Mouse (Mus musculus) layer of hippocampus, adult 9-11 months (tissue): ENCODE data around the gene Ddc.

Experiments used
- DNase-seq: peaks from one replicate; pipeline ENCODE4 v3.0.0; 2022

Ddc gene

GRCm38 (mm10) chr11:11897645-11898357, at the start of gene Ddc:
Gene Ddc (minus strand): TSS chr11:11898144.
- DNase-seq = no peak

DNA sequence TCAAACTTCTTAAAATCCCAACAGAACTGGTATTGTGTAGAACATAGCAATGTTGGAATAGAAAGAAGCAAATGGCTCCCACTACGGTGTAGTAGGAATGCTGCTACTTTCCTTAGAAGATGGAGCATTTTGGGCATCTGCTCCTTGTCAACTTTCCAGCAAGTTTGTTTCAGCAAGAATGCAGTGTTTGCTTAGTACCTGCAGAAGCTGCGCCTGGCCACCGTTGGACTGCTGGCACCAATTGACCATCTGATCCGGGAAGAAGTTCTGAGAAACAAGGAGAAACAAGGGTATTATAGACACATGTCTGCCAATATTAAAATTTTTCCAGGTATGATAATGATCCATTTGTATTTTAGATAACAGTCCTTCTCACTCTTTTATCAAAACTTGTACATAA, 47.8 kb upstream of the Ddc start:
- no peak for DNase-seq

DNA sequence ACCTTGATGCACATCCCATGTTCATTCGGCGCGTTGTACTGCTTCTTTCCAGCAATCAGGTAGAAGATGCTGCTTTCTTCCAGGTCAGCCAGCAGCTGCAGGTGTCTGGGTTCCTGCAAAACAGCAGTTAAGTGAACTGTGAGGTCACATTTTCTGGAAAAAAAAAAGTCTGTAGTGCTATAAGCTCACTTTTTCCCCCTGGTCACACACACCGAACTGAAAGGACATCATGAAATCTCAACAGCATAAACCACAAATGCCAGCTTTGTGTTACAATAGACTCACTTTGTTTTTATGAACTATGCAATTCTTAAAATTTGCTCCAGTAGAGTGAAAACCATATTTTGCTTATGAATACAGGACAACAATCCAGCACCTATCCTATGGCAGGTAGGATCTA, 46.9 kb upstream of the Ddc start:
- DNase-seq = no peak

- DNase-seq = no peak
These were observed 46.1 kb upstream of the Ddc start for GRCm38 (mm10) chr11:11944082-11944349.

GRCm38 (mm10) chr11:11943240-11944081, 45.5 kb upstream of the Ddc start:
- DNase-seq = no peak

- DNase-seq = no peak
These were observed 44.6 kb upstream of the Ddc start for GRCm38 (mm10) chr11:11942320-11943217.

GRCm38 (mm10) chr11:11940833-11941681, 43.1 kb upstream of the Ddc start:
- no peak for DNase-seq

DNA sequence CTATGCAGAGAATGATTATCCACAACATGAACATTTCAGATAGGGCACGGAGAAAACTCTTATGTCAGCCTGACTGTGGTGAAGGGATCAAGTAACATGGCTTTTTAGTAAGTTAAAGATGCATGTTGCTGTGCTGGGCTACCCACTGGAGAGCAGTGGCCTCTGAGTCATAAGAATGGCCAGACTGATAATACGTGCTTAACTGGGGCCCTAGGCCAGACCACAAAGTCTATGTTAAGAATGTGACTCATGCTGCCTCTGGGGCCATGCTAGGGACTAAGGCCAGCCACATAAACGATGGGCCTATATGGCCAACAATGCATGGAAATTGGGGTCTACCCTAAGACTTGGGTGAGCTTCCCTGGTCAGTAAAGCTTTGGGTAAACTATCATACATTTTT, 41.7 kb upstream of the Ddc start:
- no peak for DNase-seq

GRCm38 (mm10) chr11:11938591-11938990, 40.6 kb upstream of the Ddc start:
- no peak for DNase-seq

GRCm38 (mm10) chr11:11937340-11938030, 39.5 kb upstream of the Ddc start:
- DNase-seq = no peak

DNA sequence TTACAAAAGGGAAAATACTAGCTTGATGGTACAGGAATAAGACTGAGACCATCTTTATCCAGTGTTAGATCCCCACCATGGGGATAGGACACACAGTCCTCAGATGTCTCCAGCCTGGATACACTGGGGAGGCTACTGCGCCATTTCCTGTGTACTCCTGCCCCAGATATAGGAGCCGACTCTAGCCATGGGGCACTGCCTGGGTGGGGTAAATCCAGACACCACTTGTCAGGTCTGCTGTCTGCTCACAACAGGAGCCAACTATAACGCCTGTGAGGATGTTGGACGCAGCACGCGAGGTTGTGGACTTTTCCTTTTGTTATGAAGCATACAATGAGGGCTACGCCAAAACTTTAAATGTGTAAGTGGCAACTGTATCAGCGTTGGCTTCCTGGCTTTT, 36.9 kb upstream of the Ddc start:
- DNase-seq = no peak

DNA sequence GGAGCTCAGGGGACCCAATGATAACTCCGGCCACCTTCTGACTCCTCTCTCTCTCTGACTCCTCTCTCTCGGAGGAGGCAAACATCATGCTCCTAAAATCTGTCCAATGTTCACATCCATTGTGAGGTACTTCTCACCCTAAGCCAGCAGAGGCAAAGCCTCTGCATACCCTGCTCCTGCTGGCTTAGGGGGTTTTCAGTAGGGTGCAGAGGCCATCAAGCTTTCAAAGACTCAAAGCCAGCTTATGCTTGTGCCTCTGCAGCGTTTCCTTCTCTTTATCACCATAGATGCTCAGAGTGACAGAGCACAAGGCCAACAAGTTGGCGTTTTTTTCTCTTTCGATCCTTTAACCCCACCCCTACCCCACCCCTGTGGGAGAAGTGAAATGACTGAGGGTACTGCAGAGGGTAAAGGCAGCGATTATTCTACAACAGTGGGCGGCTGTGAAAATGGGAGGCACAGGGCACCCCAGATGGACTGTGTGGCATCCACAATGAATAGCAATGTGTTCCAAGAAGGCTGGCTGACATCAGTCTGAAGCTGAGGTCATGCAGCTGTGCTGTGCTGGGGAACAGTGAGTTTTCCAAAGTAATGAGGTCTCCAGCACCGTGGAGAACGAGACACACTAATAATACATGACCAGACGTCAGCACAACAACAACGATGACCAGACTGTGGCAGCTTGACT, 34.3 kb upstream of the Ddc start:
- peak; percentile 85 for DNase-seq

- no peak for DNase-seq
These were observed 33.7 kb upstream of the Ddc start for GRCm38 (mm10) chr11:11931688-11932087.

GRCm38 (mm10) chr11:11930527-11930926, 32.6 kb upstream of the Ddc start:
- no peak for DNase-seq

- DNase-seq = no peak
These were observed 31.1 kb upstream of the Ddc start for GRCm38 (mm10) chr11:11929059-11929458.

GRCm38 (mm10) chr11:11928586-11928985, 30.6 kb upstream of the Ddc start:
- no peak for DNase-seq

DNA sequence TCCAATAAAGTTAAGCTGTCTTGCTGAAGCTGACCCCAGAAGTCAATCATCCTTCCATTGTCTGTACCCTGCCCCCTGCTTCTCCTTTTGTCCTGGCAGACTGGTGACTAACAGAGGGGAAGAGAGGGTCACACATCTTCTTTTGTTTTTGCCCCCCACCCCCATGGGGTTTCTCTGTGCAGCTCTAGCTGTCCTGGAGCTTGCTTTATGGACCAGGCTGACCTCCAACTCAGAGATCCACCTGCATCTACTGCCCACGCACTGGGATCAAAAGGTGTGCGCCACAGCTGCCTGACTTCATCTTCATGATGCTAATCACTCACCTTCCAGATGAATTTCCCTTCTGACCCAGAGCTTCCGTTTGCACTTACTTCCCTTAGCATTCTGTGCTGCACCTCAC, 26.0 kb upstream of the Ddc start:
- no peak for DNase-seq

GRCm38 (mm10) chr11:11923345-11923744, 25.4 kb upstream of the Ddc start:
- no peak for DNase-seq

DNA sequence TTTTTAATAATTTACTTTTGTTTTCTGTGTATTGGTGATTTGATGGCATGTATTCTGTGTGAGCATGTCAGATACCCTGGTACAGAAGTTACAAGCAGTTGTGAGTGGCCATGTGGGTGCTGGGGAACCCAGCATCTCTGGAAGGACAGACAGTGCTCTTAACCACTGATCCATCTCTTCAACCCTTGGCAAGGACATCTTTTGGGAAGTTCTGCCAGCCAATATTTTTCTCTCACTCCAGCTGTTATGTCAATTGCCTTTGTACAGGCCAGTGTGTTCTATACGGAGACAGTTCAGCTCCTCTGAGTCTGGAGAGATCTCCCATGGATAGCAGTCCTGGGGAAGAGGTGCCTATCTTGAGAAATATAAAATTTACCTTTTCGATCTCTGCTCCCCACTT, 24.2 kb upstream of the Ddc start:
- DNase-seq = no peak

GRCm38 (mm10) chr11:11907703-11908413, 9.9 kb upstream of the Ddc start:
- no peak for DNase-seq

GRCm38 (mm10) chr11:11905518-11905917, 7.6 kb upstream of the Ddc start:
- no peak for DNase-seq
